Mouse (Mus musculus) cortical plate, adult 2 months (tissue): ENCODE results near the gene Nsd1. TPM values are rescaled to one million over a fixed set of nuclear protein-coding genes. Genes with fewer than 3 reads are reported as not detected.

Source experiments
- H3K27ac ChIP-seq: fragments of 200-500 bp; 2 replicates; pipeline ENCODE4 v1.5.1; 2012; ENCODE audit warnings: low read length, control low read depth, inconsistent platforms; ENCODE audit not compliant: insufficient read depth
- H3K4me1 ChIP-seq: fragments of 200-500 bp; 2 replicates; pipeline ENCODE4 v1.6.1; 2011; ENCODE audit warnings: low read length; ENCODE audit not compliant: control insufficient read depth, insufficient read depth
- H3K4me3 ChIP-seq: fragments of 200-500 bp; 2 replicates; pipeline ENCODE4 v1.5.1; 2011; ENCODE audit warnings: mild to moderate bottlenecking, low read length, control low read depth; ENCODE audit not compliant: insufficient read depth
- CTCF ChIP-seq: fragments of 200-500 bp; IDR thresholded peaks from 2 replicates; pipeline ENCODE4 v1.5.1; 2011; ENCODE audit warnings: mild to moderate bottlenecking, control low read depth, low read length; ENCODE audit not compliant: insufficient read depth; ENCODE audit errors: extremely low read depth
- POLR2A ChIP-seq: fragments of 200-500 bp; IDR thresholded peaks from 2 replicates; pipeline ENCODE4 v1.6.1; 2011; ENCODE audit warnings: mild to moderate bottlenecking, low read length, control low read depth; ENCODE audit not compliant: insufficient read depth; ENCODE audit errors: extremely low read depth
- polyA plus RNA-seq: library from polyadenylated mRNA; depleted of rRNA; stranded (reverse); fragments of >200 nt; gene quantifications from 2 replicates; pipeline ENCODE4 v1.2.3, GENCODE M21; 2012

Gene Nsd1
- polyA plus RNA-seq, 1 experiment: 37.4 TPM

DNA sequence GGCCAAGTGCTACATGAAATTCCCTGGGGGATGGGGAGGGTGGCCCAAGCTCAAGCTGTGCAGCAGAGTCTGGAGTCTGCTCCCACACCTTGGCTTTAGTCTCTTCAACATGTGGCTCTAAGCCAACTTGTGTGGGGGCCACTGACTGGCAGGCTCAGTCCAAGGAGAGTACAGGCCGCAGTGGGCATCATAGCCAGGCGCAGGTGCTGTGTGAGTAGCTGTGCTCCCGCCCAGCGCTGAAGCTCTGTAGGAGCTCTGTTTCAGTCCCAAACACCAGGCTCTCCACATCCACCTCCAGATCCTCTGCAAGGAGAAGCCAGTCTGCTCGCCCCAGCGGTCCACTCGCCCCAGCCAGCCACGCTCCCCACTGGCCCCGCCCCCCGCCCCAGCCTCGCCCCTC lies 116.0 kb downstream of the Nsd1 start:
- TF ChIP-seq CTCF (no peak), POLR2A (no peak)
- Histone ChIP-seq H3K27ac (no peak overlapping the region), H3K4me3 (no peak overlapping the region), H3K4me1 (peaks cover 9% of the 10 kb centered on the region)

DNA sequence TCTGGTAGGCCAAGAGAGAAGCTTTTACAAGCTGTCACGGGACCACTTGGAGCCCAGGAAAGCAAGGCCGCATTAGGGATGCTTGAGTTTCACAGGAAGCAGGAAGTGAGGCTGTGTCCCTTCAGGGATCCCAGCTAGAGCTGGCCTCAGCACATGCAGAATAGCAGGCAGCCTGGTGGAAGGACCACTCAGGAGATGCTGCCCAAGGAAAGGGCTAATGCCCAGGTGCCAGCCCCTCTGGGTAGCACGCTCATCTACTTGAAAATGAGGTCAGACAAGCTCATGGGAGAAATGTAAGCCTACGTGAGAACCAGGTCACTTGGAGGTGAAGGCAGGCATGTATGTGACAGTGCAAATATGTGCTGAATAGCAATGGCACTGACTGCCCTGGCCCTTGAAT lies 117.6 kb downstream of the Nsd1 start:
- H3K4me3 ChIP-seq: no peak overlapping the region
- peaks cover 6% of the 10 kb centered on the region for H3K4me1 ChIP-seq
- no peak for TF ChIP-seq POLR2A
- TF ChIP-seq CTCF: no peak
- H3K27ac ChIP-seq: no peak overlapping the region

DNA sequence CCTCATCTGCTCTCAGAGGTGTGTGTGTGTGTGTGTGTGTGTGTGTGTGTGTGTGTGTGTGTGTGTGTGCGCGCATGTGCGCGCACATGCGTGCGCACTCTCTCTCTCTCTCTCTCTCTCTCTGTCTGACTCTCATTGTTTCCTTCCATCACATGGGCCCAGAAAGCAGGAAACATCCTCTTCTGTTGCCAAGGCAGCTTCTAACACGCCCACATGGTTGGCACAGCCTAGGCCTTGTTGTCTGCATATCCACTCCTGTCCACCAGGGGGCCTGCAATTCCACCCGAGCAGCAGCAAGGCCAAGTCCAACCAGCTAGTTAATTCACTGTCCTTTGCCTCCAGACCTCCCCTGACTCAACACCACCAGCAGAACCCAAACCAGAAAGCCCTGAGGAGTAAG lies 118.1 kb downstream of the Nsd1 start:
- TF ChIP-seq CTCF (peak; percentile 86), POLR2A (no peak)
- peaks cover 6% of the 10 kb centered on the region for H3K4me1 ChIP-seq
- no peak overlapping the region for H3K4me3 ChIP-seq
- no peak overlapping the region for H3K27ac ChIP-seq

DNA sequence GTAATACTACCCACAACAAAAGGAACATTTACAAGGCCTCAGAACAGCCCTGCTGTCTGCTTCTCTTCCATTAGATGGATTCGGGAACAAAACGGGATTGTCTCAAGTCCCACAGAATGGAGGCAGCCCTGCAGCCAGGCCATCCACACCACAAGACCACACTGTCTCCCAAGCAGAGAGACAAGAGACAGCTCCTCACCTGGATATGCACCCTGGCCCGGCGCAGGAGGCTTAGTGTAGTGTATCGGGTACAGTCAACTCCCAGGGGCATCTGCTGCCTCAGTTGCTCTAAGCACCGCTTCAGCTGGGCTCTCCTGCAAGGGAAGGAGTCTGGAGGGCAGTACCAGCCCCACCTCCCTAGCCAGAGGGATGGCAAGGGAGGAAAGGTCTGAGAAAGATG lies 118.6 kb downstream of the Nsd1 start:
- peaks cover 4% of the 10 kb centered on the region for H3K4me1 ChIP-seq
- no peak overlapping the region for H3K4me3 ChIP-seq
- no peak overlapping the region for H3K27ac ChIP-seq
- TF ChIP-seq CTCF: no peak
- TF ChIP-seq POLR2A: no peak

DNA sequence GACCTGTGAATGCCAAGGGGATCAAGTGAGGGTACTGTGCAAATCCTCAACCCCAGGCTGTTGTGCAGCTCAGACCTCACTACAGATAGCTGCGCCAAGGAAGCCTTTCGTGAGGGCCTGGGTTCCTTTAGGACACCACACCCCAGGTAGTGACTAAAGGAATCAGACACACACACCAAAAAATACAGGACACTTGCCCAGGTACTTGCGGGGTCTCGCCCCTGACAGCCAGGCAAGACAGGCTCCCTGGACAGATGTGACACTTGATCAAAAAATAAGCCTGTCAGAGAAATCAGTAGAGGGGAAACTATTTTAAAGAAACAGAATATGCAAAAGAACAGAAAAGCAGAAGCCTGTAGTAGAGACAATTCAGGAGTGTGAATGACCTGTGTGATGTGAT lies 119.1 kb downstream of the Nsd1 start:
- Histone ChIP-seq H3K27ac (no peak overlapping the region), H3K4me3 (no peak overlapping the region), H3K4me1 (peaks cover 2% of the 10 kb centered on the region)
- TF ChIP-seq POLR2A (no peak), CTCF (no peak)

DNA sequence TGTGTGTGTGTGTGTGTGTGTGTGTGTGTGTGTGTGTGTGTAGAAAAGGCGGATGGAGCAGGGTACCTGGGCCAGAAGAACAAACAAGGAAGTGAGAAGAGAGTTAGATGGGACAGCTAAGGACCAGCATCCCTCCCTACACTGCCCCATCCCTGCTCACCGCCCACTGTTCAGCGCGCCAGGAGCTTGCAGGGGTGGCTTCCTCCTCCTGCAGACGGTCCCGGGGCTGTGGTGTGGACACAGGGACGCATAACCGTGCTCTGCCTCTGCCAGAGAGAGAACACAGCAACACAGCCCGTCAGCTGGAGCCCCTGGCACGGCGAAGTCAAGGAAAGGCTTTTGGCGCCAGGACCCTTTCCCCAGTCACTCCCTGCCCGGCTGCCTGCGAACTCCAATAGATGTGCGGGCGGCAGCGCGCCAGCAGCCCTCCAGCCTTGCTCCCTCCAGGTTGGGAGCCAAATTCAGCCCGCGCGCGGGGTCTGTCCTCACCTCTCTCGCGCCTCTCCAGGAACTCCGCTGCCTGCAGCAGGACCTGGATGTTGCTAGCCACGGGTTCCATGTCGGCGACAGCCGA lies 119.6 kb downstream of the Nsd1 start:
- Histone ChIP-seq H3K27ac (no peak overlapping the region), H3K4me3 (peak overlapping the region; percentile 34), H3K4me1 (peaks cover 2% of the 10 kb centered on the region)
- TF ChIP-seq POLR2A (no peak), CTCF (no peak)

DNA sequence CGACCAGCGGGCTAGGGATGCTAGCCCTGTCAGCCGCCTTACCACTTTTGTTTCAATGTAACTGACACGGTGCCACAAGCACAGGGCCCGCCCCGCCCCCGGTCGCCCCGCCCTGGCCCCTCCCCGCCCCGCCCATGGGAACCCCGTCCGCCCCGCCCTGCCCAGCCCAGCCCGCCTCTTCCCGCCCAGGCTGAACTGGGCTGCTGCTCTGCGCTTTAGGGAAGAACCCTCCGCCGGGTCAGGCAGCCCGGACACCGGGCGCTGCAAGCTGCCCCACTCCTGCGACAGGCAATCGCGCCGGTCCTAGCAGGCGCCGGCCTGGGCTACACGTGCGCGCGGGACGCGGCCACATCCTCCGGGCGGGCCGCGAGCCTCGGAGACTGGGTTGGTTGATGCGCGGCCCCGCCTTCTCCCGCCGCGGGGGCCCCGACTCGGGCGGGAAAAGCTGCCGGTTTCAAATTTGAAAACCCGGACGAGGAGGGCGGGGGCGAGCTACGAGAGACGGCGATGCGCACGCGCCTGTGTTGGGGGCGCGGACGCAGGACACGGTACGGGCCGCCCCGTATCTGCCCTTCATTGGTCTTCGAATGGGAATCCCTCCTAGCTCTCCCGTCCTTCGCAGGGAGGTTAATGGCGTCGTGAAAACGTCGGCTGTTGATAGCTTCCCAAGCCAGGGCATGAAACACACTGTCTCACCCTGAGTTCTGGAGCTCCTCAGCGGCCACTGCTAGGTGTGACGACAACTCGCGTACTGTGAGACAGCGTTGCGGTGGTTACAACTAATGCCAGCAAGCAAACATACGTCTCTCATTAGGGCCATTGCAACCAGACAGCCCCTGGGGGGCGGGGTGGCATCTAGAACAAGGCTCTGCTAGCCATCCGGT lies 120.3 kb downstream of the Nsd1 start, which contains the start of gene Mxd3:
Gene Mxd3 (minus strand): TSS at position 141 of the 884 bp plus-strand sequence.
- TF ChIP-seq POLR2A: no peak
- TF ChIP-seq CTCF: no peak
- Histone ChIP-seq H3K27ac (no peak within 1 kb of the TSS), H3K4me3 (peak within 1 kb of the TSS; percentile 34), H3K4me1 (peaks cover 2% of the 10 kb centered on the region)

DNA sequence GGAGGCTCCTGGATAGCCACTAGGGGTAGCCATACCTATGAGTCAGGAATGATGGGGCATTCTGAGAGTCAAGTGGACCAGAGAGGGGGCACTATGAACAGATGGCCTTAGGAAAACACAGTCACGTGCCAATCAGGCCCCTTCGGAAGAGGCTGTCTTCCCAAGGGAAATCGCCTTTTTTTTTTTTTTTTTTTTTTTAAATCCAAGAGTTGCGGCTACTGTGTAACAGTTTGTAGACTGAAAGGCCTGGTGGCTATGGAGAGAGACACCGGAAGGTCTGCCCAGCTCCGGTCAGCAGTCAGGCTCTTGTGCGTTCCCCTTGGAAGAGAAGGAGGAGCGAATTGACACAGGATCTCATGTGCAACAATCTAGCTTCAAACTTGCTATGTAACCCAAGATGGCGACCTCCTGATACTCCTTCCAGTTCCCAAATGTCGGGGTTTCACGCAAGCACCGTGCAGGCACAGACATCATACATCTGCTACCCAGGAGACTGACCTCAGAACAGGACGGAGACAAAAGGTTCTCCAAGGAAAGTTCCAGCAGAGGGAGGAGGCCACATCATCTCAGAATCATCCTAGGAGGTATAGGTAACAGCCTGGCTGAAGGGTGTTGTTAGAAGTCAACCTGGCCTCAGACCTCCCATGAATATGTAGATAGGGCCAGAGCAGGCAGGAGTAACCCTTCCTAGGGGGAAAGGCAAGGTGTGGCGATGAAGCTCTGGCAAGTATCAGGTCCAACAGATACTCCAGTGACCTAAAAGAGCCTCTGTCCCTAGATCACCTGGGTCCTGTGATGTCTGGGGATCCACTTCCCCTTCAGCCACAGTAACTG lies 121.2 kb downstream of the Nsd1 start:
- Histone ChIP-seq H3K4me1 (peaks cover 2% of the 10 kb centered on the region), H3K27ac (no peak overlapping the region), H3K4me3 (peak overlapping the region; percentile 34; the same call in 1 of the 2 replicates)
- no peak for TF ChIP-seq POLR2A
- TF ChIP-seq CTCF: no peak

DNA sequence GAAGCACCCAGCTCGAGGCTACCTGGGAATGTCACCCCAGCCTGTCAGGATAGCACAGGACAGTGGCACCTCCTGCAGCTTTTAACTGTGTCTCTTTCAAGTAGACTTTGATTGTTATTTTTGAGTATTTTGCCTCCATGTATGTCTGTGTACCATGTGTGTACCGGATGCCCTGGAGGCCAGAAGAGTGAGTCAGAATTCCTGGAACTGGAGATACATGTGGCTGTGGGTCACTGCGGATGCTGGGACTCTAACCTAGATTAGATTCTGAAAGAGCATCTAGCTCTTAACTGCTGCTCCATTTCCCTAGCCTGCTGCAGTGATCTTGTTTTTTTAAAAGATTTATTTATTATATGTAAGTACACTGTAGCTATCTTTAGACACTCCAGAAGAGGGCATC lies 122.7 kb downstream of the Nsd1 start:
- no peak overlapping the region for H3K4me3 ChIP-seq
- no peak overlapping the region for H3K27ac ChIP-seq
- H3K4me1 ChIP-seq: peaks cover under 1% of the 10 kb centered on the region
- TF ChIP-seq CTCF (no peak), POLR2A (no peak)

DNA sequence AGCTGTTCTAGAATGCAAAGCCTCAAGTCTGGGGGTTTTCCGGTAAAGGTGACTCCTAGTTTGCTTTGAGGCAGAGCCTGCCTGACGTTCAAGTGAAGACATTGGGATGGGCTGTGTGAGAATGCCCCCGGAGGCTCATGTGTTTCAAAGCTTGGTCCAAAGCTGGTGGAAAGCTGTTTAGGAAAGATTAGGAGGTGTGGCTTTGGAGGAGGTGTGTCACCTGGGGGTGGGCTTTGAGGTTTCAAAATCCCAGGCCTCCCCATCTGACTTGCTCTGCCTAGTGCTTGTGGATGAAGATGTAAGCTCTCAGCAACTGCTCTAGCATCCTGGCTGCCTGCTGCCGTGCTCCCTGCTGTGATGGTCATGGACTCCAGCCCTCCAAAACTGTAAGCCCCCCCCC lies 126.1 kb downstream of the Nsd1 start:
- no peak for TF ChIP-seq CTCF
- no peak for TF ChIP-seq POLR2A

More for the DNA sequence above, 126.1 kb downstream of the Nsd1 start:
- Histone ChIP-seq H3K4me3 (no peak overlapping the region), H3K27ac (no peak overlapping the region), H3K4me1 (no peaks in the 10 kb centered on the region)
